Mouse (Mus musculus) cerebellum, adult 18-20 months (tissue): Measurements from ENCODE around the gene Cbx7.

ENCODE experiments used
- DNase-seq, 2 experiments: peaks; one replicate each; pipeline ENCODE4 v3.0.0; 2021

Cbx7 gene

GRCm38 (mm10) chr15:79892213-79892541 is 78.7 kb downstream of the Cbx7 start:
- peak in 1 of 2 experiments; percentile 21 for DNase-seq

GRCm38 (mm10) chr15:79891436-79892212 is 79.3 kb downstream of the Cbx7 start, which contains the start of gene Apobec3:
Apobec3 (plus strand) TSS chr15:79891659.
- DNase-seq = peak; percentile 67 to 72

GRCm38 (mm10) chr15:79884820-79885219 is 86.1 kb downstream of the Cbx7 start:
- no peak for DNase-seq

- DNase-seq = peak; percentile 93 to 99
Observed at GRCm38 (mm10) chr15:79883352-79883822, 87.5 kb downstream of the Cbx7 start.

GRCm38 (mm10) chr15:79882623-79883267 is 88.2 kb downstream of the Cbx7 start:
- peak; percentile 54 to 57 for DNase-seq

- DNase-seq = no peak
Observed at GRCm38 (mm10) chr15:79880477-79880876, 90.4 kb downstream of the Cbx7 start.

- peak; percentile 53 to 56 for DNase-seq
Observed at GRCm38 (mm10) chr15:79879319-79879718, 91.6 kb downstream of the Cbx7 start.

GRCm38 (mm10) chr15:79878725-79879136 is 92.2 kb downstream of the Cbx7 start:
- DNase-seq = no peak

- no peak for DNase-seq
Observed at GRCm38 (mm10) chr15:79875261-79875995, 95.5 kb downstream of the Cbx7 start.

GRCm38 (mm10) chr15:79873995-79874394 is 96.9 kb downstream of the Cbx7 start:
- no peak for DNase-seq

- no peak for DNase-seq
Observed at GRCm38 (mm10) chr15:79873545-79873944, 97.4 kb downstream of the Cbx7 start.

- DNase-seq = no peak
Observed at GRCm38 (mm10) chr15:79867260-79868002, 103.5 kb downstream of the Cbx7 start.
